ENCODE assay signal across 1 mouse cellular context in genomic region chr6:112373886-112374585, GRCm38 (mm10).
TF ChIP-seq lines count a peak whose summit lies in the region.

No protein-coding gene starts in this region.

TF ChIP-seq in MEL, 35 proteins besides CTCF, POLR2A, EP300 and RAD21 (continued from another document):
- TF ChIP-seq RCOR1 (IDR thresholded peaks at IDR 0.05; ENCODE audit: low read depth, low read length), result no peak
